Comparison of ENCODE assay signal across 8 mouse cellular contexts in genomic region chr10:95475923-95476322, GRCm38 (mm10). TPM values are rescaled to one million over a fixed set of nuclear protein-coding genes. Genes with fewer than 3 reads are reported as not detected.
A peak's percentile ranks its signal among the peaks of the same experiment; 100 is the strongest.
DNase-seq lines count a peak whose midpoint lies in the region; ATAC-seq and TF ChIP-seq lines count a peak whose summit lies in the region.

No protein-coding gene starts in this region.

- H3K4me1 ChIP-seq in cerebellum, adult 2 months (ENCODE audit: control insufficient read depth, insufficient read depth, low read length) = no peaks in the 10 kb centered on the region
- no peaks in the 10 kb centered on the region for H3K4me1 ChIP-seq in midbrain, embryonic 12.5 days

- peak; percentile 95 for TF ChIP-seq CTCF in cerebellum, adult 2 months (IDR thresholded peaks at IDR 0.05; ENCODE audit: borderline replicate concordance, insufficient read depth, low read depth, low read length)

- 11% methylated on average over 10 of the region's 10 CpGs for WGBS in cerebellum, adult 2 months
- WGBS in midbrain, embryonic 12.5 days = 14% methylated on average over 10 of the region's 10 CpGs

- H3K4me3 ChIP-seq in cerebellum, adult 2 months (replicated peaks; ENCODE audit: insufficient read depth, low read depth, low read length) = no peak overlapping the region
- no peak overlapping the region for H3K4me3 ChIP-seq in midbrain, embryonic 12.5 days

- no peak overlapping the region for H3K4me2 ChIP-seq in midbrain, embryonic 12.5 days (replicated peaks)

- H3K27me3 ChIP-seq in cerebellum, adult 2 months (ENCODE audit: control insufficient read depth, insufficient read depth, low read length) = no peaks in the 10 kb centered on the region
- H3K27me3 ChIP-seq in midbrain, embryonic 12.5 days = no peaks in the 10 kb centered on the region; the same call in 1 of the 2 replicates

- no peak overlapping the region for H3K27ac ChIP-seq in cerebellum, adult 2 months (ENCODE audit: insufficient read depth, low read length)
- H3K27ac ChIP-seq in midbrain, embryonic 12.5 days (replicated peaks) = no peak overlapping the region

- TF ChIP-seq POLR2A in cerebellum, adult 2 months (IDR thresholded peaks at IDR 0.05; ENCODE audit: borderline replicate concordance, insufficient read depth, low read length) = no peak

- DNase-seq in WW6 (ENCODE audit: low read depth, low spot score) = peak; percentile 49
- peak; percentile 70 to 81 for DNase-seq in cerebellum, adult 2 months
- DNase-seq in induced T-regulatory cell, adult 2 months (ENCODE audit: low read depth) = peak; percentile 90
- peak; percentile 33 to 60 for DNase-seq in left cerebral cortex, adult 8-10 months (ENCODE audit: low spot score in 2 of 2)
- DNase-seq in right cerebral cortex, postnatal 4 days = peak; percentile 94
- peak; percentile 63 for DNase-seq in yolk sac, embryonic 10.5 days (ENCODE audit: low spot score)

- H3K9ac ChIP-seq in midbrain, embryonic 12.5 days (replicated peaks) = no peak overlapping the region

- peaks cover 11% of the 10 kb centered on the region; the same call in 1 of the 2 replicates for H3K36me3 ChIP-seq in midbrain, embryonic 12.5 days

- no peaks in the 10 kb centered on the region for H3K9me3 ChIP-seq in midbrain, embryonic 12.5 days

- peak; percentile 83 for ATAC-seq in frontal cortex, adult (ENCODE audit: low TSS enrichment)
- ATAC-seq in midbrain, embryonic 12.5 days (ENCODE audit: low FRiP score, low read depth) = peak; percentile 62; the same call in 1 of the 2 replicates

RNA-seq across cellular contexts. Expression of gene Mrpl42, which starts 25.8 kb away (rescaled TPM):
- 192 and 196 TPM in 2 replicates for polyA plus RNA-seq in cerebellum, adult 2 months (2012; rRNA removed)
- total RNA-seq in left cerebral cortex, adult 8-10 months (2022) = 10 to 100 TPM; 60.9 to 73.8 (median 65.8) TPM
- 281 TPM in 2 replicates for polyA plus RNA-seq in midbrain, embryonic 12.5 days (2016; fragmentation: Nextera tagmentation; extraction: Ambion mirVana)

RNA-seq across cellular contexts. Expression of gene Ube2n, which starts 39.0 kb away (rescaled TPM):
- 175 and 185 TPM in 2 replicates for polyA plus RNA-seq in cerebellum, adult 2 months (2012; rRNA removed)
- 100 to 1,000 TPM; 181 to 234 (median 208) TPM for total RNA-seq in left cerebral cortex, adult 8-10 months (2022)
- 388 and 405 TPM in 2 replicates for polyA plus RNA-seq in midbrain, embryonic 12.5 days (2016; fragmentation: Nextera tagmentation; extraction: Ambion mirVana)

RNA-seq across cellular contexts. Expression of gene Socs2, which starts 58.9 kb away (rescaled TPM):
- 16.6 TPM in 2 replicates for polyA plus RNA-seq in cerebellum, adult 2 months (2012; rRNA removed)
- 10 to 100 TPM; 26.5 to 29.7 (median 27.7) TPM for total RNA-seq in left cerebral cortex, adult 8-10 months (2022)
- 37.9 and 38.4 TPM in 2 replicates for polyA plus RNA-seq in midbrain, embryonic 12.5 days (2016; fragmentation: Nextera tagmentation; extraction: Ambion mirVana)
